Mouse (Mus musculus) ES-E14 (cell line): ENCODE results near the gene Gm20458. TPM values are rescaled to one million over a fixed set of nuclear protein-coding genes. Genes with fewer than 3 reads are reported as not detected.

Experiments
- DNase-seq: peaks from one replicate; pipeline ENCODE4 v3.0.0-alpha.2; 2013; ENCODE audit warnings: low read depth, low spot score
- H3K27ac ChIP-seq: 2 replicates; pipeline ENCODE4 v1.5.1; 2012; ENCODE audit warnings: low read depth, mild to moderate bottlenecking, low read length, moderate library complexity, mixed read lengths; ENCODE audit not compliant: poor library complexity, insufficient read depth, severe bottlenecking
- H3K36me3 ChIP-seq: 2 replicates; pipeline ENCODE4 v1.6.1; 2012; ENCODE audit warnings: mild to moderate bottlenecking, low read length, moderate library complexity, mixed read lengths; ENCODE audit not compliant: control insufficient read depth, poor library complexity, insufficient read depth, severe bottlenecking
- H3K4me1 ChIP-seq, 2 experiments: fragments of 150-350 bp in 1 of 2; sonication (generic) in 1 of 2; 2 replicates each; pipeline ENCODE4 v1.6.1; 2012; ENCODE audit warnings: low read length in 2 of 2, mild to moderate bottlenecking in 1 of 2, mixed read lengths in 1 of 2; ENCODE audit not compliant: control insufficient read depth in 2 of 2, insufficient read depth in 2 of 2, poor library complexity in 1 of 2
- H3K4me3 ChIP-seq, 2 experiments: fragments of 150-350 bp in 1 of 2; sonication (generic) in 1 of 2; 2 replicates each; pipeline ENCODE4 v1.5.1; 2012; ENCODE audit warnings: low read length in 2 of 2, low read depth in 1 of 2, mild to moderate bottlenecking in 1 of 2, mixed read lengths in 1 of 2; ENCODE audit not compliant: insufficient read depth in 1 of 2, poor library complexity in 1 of 2, severe bottlenecking in 1 of 2
- H3K9ac ChIP-seq: 2 replicates; pipeline ENCODE4 v1.6.1; 2012; ENCODE audit warnings: low read depth, mild to moderate bottlenecking, low read length, mixed read lengths; ENCODE audit not compliant: poor library complexity, insufficient read depth, severe bottlenecking
- H3K9me3 ChIP-seq: fragments of 150-350 bp; sonication (generic); 2 replicates; pipeline ENCODE4 v1.6.1; 2012; ENCODE audit warnings: low read depth, mild to moderate bottlenecking, low read length; ENCODE audit not compliant: control insufficient read depth, insufficient read depth
- CHD2 ChIP-seq: IDR thresholded peaks from 2 replicates; pipeline ENCODE4 v1.6.1; 2014; ENCODE audit warnings: mild to moderate bottlenecking, low read depth, low read length, inconsistent platforms
- HCFC1 ChIP-seq: IDR thresholded peaks from 2 replicates; pipeline ENCODE4 v1.6.1; 2012; ENCODE audit warnings: low read length, inconsistent platforms, borderline replicate concordance; ENCODE audit not compliant: insufficient read depth
- MAFK ChIP-seq: IDR thresholded peaks from 2 replicates; pipeline ENCODE4 v1.6.1; 2014; ENCODE audit warnings: mild to moderate bottlenecking, low read depth, low read length, inconsistent platforms; ENCODE audit not compliant: insufficient read depth
- ZC3H11A ChIP-seq: IDR thresholded peaks from 2 replicates; pipeline ENCODE4 v1.6.1; 2012; ENCODE audit warnings: low read depth, mild to moderate bottlenecking, inconsistent platforms, low read length, borderline replicate concordance
- ZNF384 ChIP-seq: IDR thresholded peaks from 2 replicates; pipeline ENCODE4 v1.6.1; 2012; ENCODE audit warnings: low read depth, low read length, inconsistent platforms
- in situ Hi-C, 2 experiments: fragments of 600-800 bp; cut with MboI; formaldehyde crosslinking; loops; one replicate each; pipeline ENCODE4 v1.15.1; 2025; ENCODE audit warnings: low sequenced_read_pairs in 2 of 2, inconsistent platforms in 1 of 2; ENCODE audit not compliant: unreplicated experiment in 2 of 2
- total RNA-seq: library from RNA; depleted of rRNA; stranded (reverse); fragments of 300-350 nt; gene quantifications from 2 replicates; pipeline ENCODE4 v1.2.3, GENCODE M21; 2012

The Gm20458 gene
- total RNA-seq, 1 experiment, result not detected

DNA sequence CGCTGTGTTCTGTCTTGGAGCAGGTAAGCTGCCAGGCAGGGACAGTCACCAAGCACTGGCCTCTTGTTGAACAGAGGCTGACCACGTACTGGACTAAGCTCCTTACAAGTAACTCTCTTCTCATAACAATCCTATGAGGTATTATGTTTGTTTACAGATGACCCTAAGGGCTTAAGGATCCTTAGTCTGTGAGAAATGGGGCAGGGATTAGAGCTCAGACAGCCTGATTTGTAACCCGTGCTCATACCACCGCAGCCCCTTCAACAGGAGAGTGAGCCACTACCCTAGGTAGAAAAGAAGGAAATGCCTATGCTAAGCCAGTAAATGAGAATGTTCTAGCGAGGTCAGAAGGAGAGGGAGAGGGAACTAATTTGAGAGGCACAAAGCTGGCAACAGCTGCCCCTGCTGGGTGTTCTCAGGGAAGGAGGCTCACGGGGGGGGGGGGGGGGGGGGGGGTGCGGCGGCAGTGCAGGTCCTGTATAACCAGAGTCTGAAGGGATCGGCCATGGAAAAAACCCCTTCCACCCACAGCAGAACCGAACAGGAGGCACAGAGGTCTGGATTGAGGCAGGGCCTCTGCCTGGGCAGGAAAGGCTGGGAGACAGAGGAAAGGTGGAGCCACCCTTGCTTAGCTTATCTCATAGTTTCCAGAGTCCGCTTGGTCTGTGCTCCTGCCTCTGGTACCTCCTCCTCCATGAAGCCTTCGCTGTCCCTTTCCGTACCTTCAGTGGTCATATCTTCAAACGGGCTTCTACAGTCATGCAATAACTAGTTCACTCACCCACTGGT lies 51.5 kb downstream of the Gm20458 start:
- H3K4me1 ChIP-seq, result peaks cover 0 to 23% of the 10 kb centered on the region in 2 experiments; a peak in 2 of 4 replicates
- no peak for DNase-seq
- H3K9me3 ChIP-seq, result no peaks in the 10 kb centered on the region
- H3K4me3 ChIP-seq, result no peak overlapping the region
- TF ChIP-seq MAFK (no peak), ZC3H11A (no peak), ZNF384 (no peak), HCFC1 (no peak), CHD2 (no peak)
- H3K27ac ChIP-seq, result no peak overlapping the region
- H3K9ac ChIP-seq, result no peak overlapping the region
- H3K36me3 ChIP-seq, result peaks cover 5% of the 10 kb centered on the region
- in situ Hi-C loops, result no loop called here

DNA sequence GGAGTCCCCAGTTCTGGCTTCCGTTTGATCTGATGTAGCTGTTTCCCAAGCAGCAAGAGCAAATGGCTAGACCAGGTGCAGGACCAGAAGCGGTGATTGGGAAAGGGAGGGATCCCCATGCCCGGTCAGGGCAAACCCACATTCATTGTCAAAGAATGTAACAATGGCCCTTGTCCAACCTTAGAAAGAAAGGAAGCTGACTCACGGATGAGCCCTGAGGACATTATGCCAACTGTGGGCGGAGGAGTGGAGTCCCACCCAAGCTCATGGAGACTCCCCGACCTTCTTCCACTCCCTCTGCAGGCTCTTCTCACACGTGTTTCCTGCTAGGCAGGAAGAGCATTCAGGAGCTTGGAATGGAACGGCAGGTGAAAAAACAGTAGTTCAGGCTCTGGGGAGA lies 52.6 kb downstream of the Gm20458 start:
- H3K9ac ChIP-seq, result no peak overlapping the region
- in situ Hi-C loops, result no loop called here
- peaks cover 5% of the 10 kb centered on the region for H3K36me3 ChIP-seq
- DNase-seq, result no peak
- H3K9me3 ChIP-seq, result no peaks in the 10 kb centered on the region
- H3K27ac ChIP-seq, result no peak overlapping the region
- no peak for TF ChIP-seq ZNF384
- no peak for TF ChIP-seq ZC3H11A
- no peak for TF ChIP-seq HCFC1
- TF ChIP-seq CHD2, result no peak
- TF ChIP-seq MAFK, result no peak
- H3K4me3 ChIP-seq, result no peak overlapping the region
- H3K4me1 ChIP-seq, result peaks cover 0 to 18% of the 10 kb centered on the region in 2 experiments; a peak in 1 of 4 replicates

DNA sequence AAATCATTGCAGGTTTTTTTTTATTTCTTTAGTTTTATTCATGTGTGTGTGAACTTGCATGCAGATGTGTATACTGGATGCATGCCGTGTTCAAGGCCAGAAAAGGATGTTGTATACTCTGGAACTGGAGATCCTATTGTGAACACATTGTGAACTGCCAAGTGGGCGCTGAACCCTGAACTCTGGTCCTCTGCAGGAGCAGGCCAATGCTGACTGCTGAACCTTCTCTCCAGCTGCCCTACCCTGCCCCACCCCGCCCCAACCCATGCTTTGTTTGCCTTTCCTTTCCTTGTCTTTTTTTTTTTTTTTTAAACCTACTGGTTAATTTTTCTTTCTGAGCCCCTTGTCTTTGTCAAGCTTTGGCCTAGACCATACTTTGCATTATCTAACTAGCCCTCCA lies 54.1 kb downstream of the Gm20458 start:
- no peak for DNase-seq
- Histone ChIP-seq H3K36me3 (no peaks in the 10 kb centered on the region), H3K9ac (no peak overlapping the region), H3K4me3 (no peak overlapping the region), H3K4me1 (peaks cover 0 to 14% of the 10 kb centered on the region in 2 experiments; a peak in 1 of 4 replicates), H3K9me3 (no peaks in the 10 kb centered on the region), H3K27ac (no peak overlapping the region)
- in situ Hi-C loops, result no loop called here
- TF ChIP-seq MAFK (no peak), ZNF384 (no peak)

DNA sequence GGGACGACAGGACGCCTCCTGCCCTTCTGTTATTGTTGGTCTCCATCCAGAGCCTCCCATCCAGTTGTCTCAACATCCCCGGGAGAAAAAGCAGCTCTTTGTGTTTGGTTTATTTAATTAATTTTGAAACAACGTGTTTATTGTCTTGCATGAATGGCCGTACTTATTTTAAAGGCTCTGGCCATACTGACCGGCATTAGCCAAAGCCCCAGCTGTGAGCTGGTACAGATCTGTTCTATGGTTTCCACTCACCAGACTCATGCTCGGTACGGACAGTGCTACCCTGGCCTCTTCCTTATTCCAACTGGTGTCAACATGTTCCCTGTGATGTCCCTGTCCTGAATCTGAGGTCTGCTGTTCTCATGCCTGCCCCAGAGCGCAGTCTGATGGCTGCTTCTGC lies 55.1 kb downstream of the Gm20458 start:
- no peak for TF ChIP-seq ZNF384
- no peak for TF ChIP-seq HCFC1
- no peak for TF ChIP-seq ZC3H11A
- no peak for TF ChIP-seq CHD2
- TF ChIP-seq MAFK, result no peak

DNA sequence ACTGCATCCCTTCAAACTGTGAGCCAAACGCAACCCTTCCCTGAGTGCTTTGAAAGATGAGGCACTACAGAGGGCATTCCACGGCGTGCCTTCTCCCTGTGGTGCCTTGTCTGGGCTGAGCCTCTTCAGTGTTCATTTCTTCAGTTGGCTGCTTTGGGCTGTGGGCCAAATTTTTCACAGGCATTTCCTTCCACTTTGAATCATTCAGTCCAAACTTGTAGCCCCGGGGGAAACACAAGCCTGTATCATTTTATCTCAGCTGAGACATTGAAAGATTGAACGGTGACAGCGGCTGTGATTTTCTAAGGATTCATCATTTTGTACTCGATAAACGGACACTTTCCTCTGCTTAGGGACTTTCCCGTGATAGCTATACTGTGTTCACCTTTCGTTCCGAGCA lies 55.8 kb downstream of the Gm20458 start:
- no peak overlapping the region for H3K27ac ChIP-seq
- no peaks in the 10 kb centered on the region for H3K9me3 ChIP-seq
- no peaks in the 10 kb centered on the region for H3K36me3 ChIP-seq
- in situ Hi-C loops, result no loop called here
- H3K9ac ChIP-seq, result no peak overlapping the region
- no peak overlapping the region for H3K4me3 ChIP-seq
- H3K4me1 ChIP-seq, result peaks cover 3 to 8% of the 10 kb centered on the region in 2 experiments; a peak in 2 of 4 replicates
- DNase-seq, result no peak
- TF ChIP-seq HCFC1, result no peak
- no peak for TF ChIP-seq ZC3H11A
- TF ChIP-seq CHD2, result no peak
- no peak for TF ChIP-seq ZNF384
- TF ChIP-seq MAFK, result no peak

More for the DNA sequence above, 55.1 kb downstream of the Gm20458 start:
- Histone ChIP-seq H3K4me1 (peaks cover 0 to 12% of the 10 kb centered on the region in 2 experiments; a peak in 1 of 4 replicates), H3K4me3 (no peak overlapping the region), H3K27ac (no peak overlapping the region), H3K9me3 (no peaks in the 10 kb centered on the region), H3K9ac (no peak overlapping the region), H3K36me3 (no peaks in the 10 kb centered on the region)
- in situ Hi-C loops, result no loop called here
- DNase-seq, result no peak
